Mouse (Mus musculus) cortical plate, adult 2 months (tissue): ENCODE measurements around the gene Psmd14. TPM values are rescaled to one million over a fixed set of nuclear protein-coding genes. Genes with fewer than 3 reads are reported as not detected.

Experiments used
- H3K27ac ChIP-seq: fragments of 200-500 bp; 2 replicates; pipeline ENCODE4 v1.5.1; 2012; ENCODE audit warnings: low read length, control low read depth, inconsistent platforms; ENCODE audit not compliant: insufficient read depth
- H3K4me1 ChIP-seq: fragments of 200-500 bp; 2 replicates; pipeline ENCODE4 v1.6.1; 2011; ENCODE audit warnings: low read length; ENCODE audit not compliant: control insufficient read depth, insufficient read depth
- H3K4me3 ChIP-seq: fragments of 200-500 bp; 2 replicates; pipeline ENCODE4 v1.5.1; 2011; ENCODE audit warnings: mild to moderate bottlenecking, low read length, control low read depth; ENCODE audit not compliant: insufficient read depth
- CTCF ChIP-seq: fragments of 200-500 bp; IDR thresholded peaks from 2 replicates; pipeline ENCODE4 v1.5.1; 2011; ENCODE audit warnings: mild to moderate bottlenecking, control low read depth, low read length; ENCODE audit not compliant: insufficient read depth; ENCODE audit errors: extremely low read depth
- POLR2A ChIP-seq: fragments of 200-500 bp; IDR thresholded peaks from 2 replicates; pipeline ENCODE4 v1.6.1; 2011; ENCODE audit warnings: mild to moderate bottlenecking, low read length, control low read depth; ENCODE audit not compliant: insufficient read depth; ENCODE audit errors: extremely low read depth
- polyA plus RNA-seq: library from polyadenylated mRNA; depleted of rRNA; stranded (reverse); fragments of >200 nt; gene quantifications from 2 replicates; pipeline ENCODE4 v1.2.3, GENCODE M21; 2012; rRNA removed

Psmd14 gene
- polyA plus RNA-seq, 1 experiment, result 89.2 TPM

- no peak overlapping the region for H3K27ac ChIP-seq
- no peak overlapping the region for H3K4me3 ChIP-seq
- no peaks in the 10 kb centered on the region for H3K4me1 ChIP-seq
- no peak for TF ChIP-seq POLR2A
- TF ChIP-seq CTCF, result no peak
These were observed 112.1 kb downstream of the Psmd14 start for GRCm38 (mm10) chr2:61823426-61824140.

- TF ChIP-seq CTCF, result no peak
- no peak for TF ChIP-seq POLR2A
- H3K4me3 ChIP-seq, result no peak overlapping the region
- H3K4me1 ChIP-seq, result no peaks in the 10 kb centered on the region
These were observed 125.8 kb downstream of the Psmd14 start for GRCm38 (mm10) chr2:61837243-61837806.

More at GRCm38 (mm10) chr2:61837243-61837806, 125.8 kb downstream of the Psmd14 start:
- H3K27ac ChIP-seq, result no peak overlapping the region

Other genes starting within 250 kb of the Psmd14 start
- gene Tank, start 133.1 kb upstream of the Psmd14 start, polyA plus RNA-seq, result 35.8 and 37.5 TPM in 2 replicates
- 75.5 and 76.3 TPM in 2 replicates for gene Tbr1, start 91.2 kb downstream of the Psmd14 start, polyA plus RNA-seq